Mouse (Mus musculus): ENCODE measurements around the gene Ghitm. TPM values are rescaled to one million over a fixed set of nuclear protein-coding genes. Genes with fewer than 3 reads are reported as not detected.
"Not testable (repeated sequence)": the region's sequence is repeated elsewhere in the genome, so short reads cannot be mapped to it uniquely, and the experiment has no call there.

The Ghitm gene
- 259 and 277 TPM in 2 replicates for polyA plus RNA-seq (2015; fragmentation: Nextera tagmentation; extraction: Ambion mirVana)

DNA sequence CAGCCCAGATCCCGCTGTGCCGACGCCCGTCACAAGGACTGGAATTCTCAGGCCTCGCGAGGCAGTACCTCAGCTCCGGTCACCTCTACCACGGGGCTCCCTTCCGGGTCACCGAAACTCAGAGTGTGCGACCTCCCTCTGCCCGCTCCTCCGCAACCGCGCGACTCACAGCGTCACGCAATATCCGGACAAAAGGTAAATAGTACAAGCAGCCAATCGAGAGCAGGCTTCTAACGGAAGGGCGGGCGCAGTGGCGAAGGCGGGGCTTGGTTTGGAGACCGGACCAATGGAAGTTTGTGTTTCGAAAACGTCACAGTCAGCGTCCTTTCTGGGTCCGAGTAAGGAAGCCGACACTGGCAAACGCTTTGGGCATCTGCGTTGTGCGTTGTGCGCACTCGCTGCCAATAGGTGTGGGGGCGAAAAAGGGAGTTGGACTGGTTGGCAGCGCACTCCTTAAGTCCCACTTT, at the start of gene Ghitm:
Ghitm (minus strand) TSS at position 146 of the 467 bp plus-strand sequence.
- Histone ChIP-seq H3K9ac (replicated peaks; ENCODE audit: low read length) (peak within 1 kb of the TSS; percentile 78), H3K27ac (ENCODE audit: low read length) (peak within 1 kb of the TSS; percentile 92), H3K4me3 (ENCODE audit: low read length) (peak within 1 kb of the TSS; percentile 78), H3K36me3 (ENCODE audit: insufficient read depth, low read length) (peaks cover 18% of the 10 kb centered on the region; the same call in 1 of the 2 replicates), H3K9me3 (ENCODE audit: low read length) (no peaks in the 10 kb centered on the region), H3K4me1 (ENCODE audit: insufficient read depth, low read length) (peaks cover 7% of the 10 kb centered on the region), H3K27me3 (ENCODE audit: insufficient read depth, low read length) (no peaks in the 10 kb centered on the region), H3K4me2 (replicated peaks; ENCODE audit: low read depth, low read length) (peak within 1 kb of the TSS; percentile 71)
- ATAC-seq (ENCODE audit: low FRiP score, low TSS enrichment) = peak; percentile 99
- under 1% methylated on average over 37 of the region's 38 CpGs for WGBS

DNA sequence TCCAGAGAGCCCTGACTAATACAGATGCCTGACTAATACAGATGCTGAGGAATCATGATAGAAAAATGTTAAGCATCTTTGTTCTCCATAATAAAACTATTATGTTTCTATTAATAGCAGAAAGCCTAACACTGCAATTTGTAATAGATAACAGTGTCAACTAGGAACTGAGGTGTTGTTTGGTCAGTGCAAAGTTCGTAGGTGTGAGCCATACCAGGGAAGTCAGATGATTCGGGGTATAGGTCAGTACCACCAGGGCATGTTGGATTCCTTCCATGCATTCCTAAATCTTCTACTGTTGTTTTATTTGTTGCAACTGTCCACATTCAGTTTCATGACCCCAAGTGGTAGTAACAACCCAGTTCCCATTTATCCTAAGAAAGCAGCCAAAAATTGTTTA, 49.8 kb upstream of the Ghitm start:
- Histone ChIP-seq H3K9me3 (ENCODE audit: low read length) (no peaks in the 10 kb centered on the region), H3K36me3 (ENCODE audit: insufficient read depth, low read length) (no peaks in the 10 kb centered on the region), H3K27me3 (ENCODE audit: insufficient read depth, low read length) (no peaks in the 10 kb centered on the region), H3K4me1 (ENCODE audit: insufficient read depth, low read length) (no peaks in the 10 kb centered on the region), H3K4me3 (ENCODE audit: low read length) (no peak overlapping the region), H3K9ac (replicated peaks; ENCODE audit: low read length) (no peak overlapping the region), H3K27ac (ENCODE audit: low read length) (no peak overlapping the region), H3K4me2 (replicated peaks; ENCODE audit: low read depth, low read length) (no peak overlapping the region)
- ATAC-seq (ENCODE audit: low FRiP score, low TSS enrichment) = no peak
- WGBS = 78% methylated on average over 2 of the region's 2 CpGs

DNA sequence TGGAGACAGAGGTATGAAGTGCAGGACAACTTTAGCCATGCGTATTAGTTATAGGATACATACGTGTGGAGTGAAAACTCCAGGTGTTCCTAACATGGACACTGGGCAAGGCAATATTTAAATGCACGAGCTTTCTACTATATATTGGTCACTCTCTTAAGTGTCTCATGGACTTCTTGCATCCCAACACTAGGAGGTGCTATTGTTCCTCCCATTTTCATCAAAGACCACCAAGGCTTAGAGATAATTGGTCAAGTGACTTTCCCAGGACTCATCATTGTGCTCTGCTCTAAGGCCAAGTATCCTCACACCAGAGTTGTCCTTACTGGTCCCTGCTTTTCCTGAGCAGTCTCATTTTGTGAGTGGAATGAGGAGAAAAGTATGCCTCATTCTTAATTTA, 39.4 kb upstream of the Ghitm start:
- Histone ChIP-seq H3K4me1 (ENCODE audit: insufficient read depth, low read length) (no peaks in the 10 kb centered on the region), H3K36me3 (ENCODE audit: insufficient read depth, low read length) (no peaks in the 10 kb centered on the region), H3K4me3 (ENCODE audit: low read length) (no peak overlapping the region), H3K9me3 (ENCODE audit: low read length) (no peaks in the 10 kb centered on the region), H3K27ac (ENCODE audit: low read length) (no peak overlapping the region), H3K4me2 (replicated peaks; ENCODE audit: low read depth, low read length) (no peak overlapping the region), H3K9ac (replicated peaks; ENCODE audit: low read length) (no peak overlapping the region), H3K27me3 (ENCODE audit: insufficient read depth, low read length) (no peaks in the 10 kb centered on the region)
- 73% methylated on average over 3 of the region's 3 CpGs for WGBS
- no peak for ATAC-seq (ENCODE audit: low FRiP score, low TSS enrichment)

DNA sequence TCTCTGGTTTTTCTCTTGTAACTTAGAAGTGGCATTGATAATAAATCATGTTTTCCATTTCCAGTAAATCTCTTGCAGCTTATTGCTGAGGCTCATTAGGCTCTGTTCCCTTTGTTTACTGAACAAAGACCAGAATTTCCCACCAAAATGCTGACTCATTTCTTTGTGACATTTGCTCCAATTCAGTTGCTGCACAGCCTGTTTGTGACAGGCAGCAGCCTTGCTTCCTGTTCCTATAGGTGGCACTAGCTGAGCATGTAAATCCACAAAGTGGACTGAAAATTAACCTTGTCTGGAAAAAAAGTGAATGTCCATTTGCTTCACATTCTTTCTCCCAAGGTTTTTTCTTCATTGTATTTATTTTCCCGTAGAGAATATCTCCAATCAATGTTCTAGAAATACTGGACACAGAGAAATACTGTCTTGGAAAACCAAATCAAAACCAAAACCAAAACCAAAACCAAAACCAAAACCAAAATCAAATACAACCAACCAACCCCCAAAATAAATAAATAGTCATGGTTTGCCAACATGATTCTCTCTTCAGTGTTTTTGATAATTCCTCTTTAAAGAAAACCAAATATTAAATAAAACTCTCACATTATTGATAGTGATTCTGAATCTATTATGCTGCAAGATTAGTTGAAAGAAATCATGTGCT, 30.3 kb upstream of the Ghitm start:
- Histone ChIP-seq H3K9ac (replicated peaks; ENCODE audit: low read length) (no peak overlapping the region), H3K4me1 (ENCODE audit: insufficient read depth, low read length) (no peaks in the 10 kb centered on the region), H3K27me3 (ENCODE audit: insufficient read depth, low read length) (no peaks in the 10 kb centered on the region), H3K27ac (ENCODE audit: low read length) (no peak overlapping the region), H3K4me2 (replicated peaks; ENCODE audit: low read depth, low read length) (no peak overlapping the region), H3K36me3 (ENCODE audit: insufficient read depth, low read length) (no peaks in the 10 kb centered on the region), H3K4me3 (ENCODE audit: low read length) (no peak overlapping the region), H3K9me3 (ENCODE audit: low read length) (no peaks in the 10 kb centered on the region)
- WGBS = 64% methylated on average over 1 of the region's 1 CpGs
- ATAC-seq (ENCODE audit: low FRiP score, low TSS enrichment) = no peak

DNA sequence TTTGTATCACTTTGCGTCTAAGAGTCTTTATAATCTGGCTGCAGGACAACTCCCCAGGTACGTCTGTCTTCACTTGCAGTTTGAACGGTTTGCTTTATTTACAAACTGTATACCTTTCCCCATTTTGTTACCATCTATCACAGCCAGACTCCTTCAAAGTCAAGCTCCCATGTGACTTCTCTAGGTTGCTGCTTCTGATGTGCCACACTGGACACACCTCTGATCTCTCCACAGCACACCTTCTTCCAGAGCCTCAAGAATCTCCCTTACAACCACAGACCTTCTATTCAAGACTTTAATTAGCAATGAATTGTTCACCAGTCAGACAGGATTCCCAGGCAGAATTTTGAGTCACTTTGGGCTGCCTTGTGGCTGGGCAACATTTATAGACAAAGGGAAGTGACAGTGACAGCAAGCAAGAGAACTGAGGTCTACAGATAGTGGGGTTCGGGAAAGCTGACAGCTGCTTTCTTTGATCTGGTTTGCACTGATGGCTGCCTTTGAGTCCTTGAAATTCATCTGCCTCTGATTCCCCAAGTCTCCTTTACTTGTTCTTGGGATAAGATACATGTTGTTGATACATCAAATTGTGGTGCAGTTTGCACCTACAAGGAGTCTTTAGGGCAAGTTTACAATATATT, 29.4 kb upstream of the Ghitm start:
- WGBS = 74% methylated on average over 4 of the region's 4 CpGs
- Histone ChIP-seq H3K4me1 (ENCODE audit: insufficient read depth, low read length) (no peaks in the 10 kb centered on the region), H3K27me3 (ENCODE audit: insufficient read depth, low read length) (no peaks in the 10 kb centered on the region), H3K9me3 (ENCODE audit: low read length) (0 out of 2 replicates have a peak, but pooled peaks cover 4% of the 10 kb centered on the region), H3K4me2 (replicated peaks; ENCODE audit: low read depth, low read length) (no peak overlapping the region), H3K36me3 (ENCODE audit: insufficient read depth, low read length) (no peaks in the 10 kb centered on the region), H3K9ac (replicated peaks; ENCODE audit: low read length) (no peak overlapping the region), H3K27ac (ENCODE audit: low read length) (no peak overlapping the region), H3K4me3 (ENCODE audit: low read length) (no peak overlapping the region)
- no peak for ATAC-seq (ENCODE audit: low FRiP score, low TSS enrichment)

DNA sequence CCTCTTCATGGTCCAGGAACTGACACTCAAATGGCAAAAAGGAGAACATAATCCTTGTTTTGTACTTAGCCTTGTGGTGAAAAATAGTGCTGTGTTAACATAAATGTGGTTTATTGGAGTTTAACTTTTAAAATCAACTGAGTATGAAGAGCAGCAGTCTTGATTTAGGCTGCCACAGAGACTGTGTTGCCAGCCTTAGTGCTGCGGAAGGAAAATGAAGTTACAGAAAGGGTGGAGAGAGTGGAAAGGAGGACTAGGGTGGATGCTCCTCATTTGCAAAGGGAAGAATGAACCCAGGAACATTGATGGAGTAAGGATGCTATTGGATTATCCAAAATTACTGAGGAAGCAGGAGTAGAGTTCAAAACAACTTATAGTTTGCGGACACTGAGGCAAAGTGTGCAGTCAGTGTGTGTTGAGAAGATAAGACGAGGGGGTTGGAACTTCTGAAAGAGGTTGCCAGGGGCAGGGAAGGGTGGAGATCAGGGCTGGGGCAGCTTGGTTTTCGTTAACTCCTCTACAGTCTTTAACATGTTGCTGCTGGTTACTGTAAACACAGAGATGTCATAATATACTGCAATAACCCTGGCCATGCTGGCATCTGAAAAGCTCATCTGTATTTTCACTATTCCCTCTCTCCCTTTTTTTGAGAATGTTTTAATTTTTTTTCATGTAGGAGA, 28.3 kb upstream of the Ghitm start:
- Histone ChIP-seq H3K9ac (replicated peaks; ENCODE audit: low read length) (no peak overlapping the region), H3K4me1 (ENCODE audit: insufficient read depth, low read length) (no peaks in the 10 kb centered on the region), H3K36me3 (ENCODE audit: insufficient read depth, low read length) (no peaks in the 10 kb centered on the region), H3K27ac (ENCODE audit: low read length) (no peak overlapping the region), H3K4me3 (ENCODE audit: low read length) (no peak overlapping the region), H3K9me3 (ENCODE audit: low read length) (0 out of 2 replicates have a peak, but pooled peaks cover 5% of the 10 kb centered on the region), H3K27me3 (ENCODE audit: insufficient read depth, low read length) (no peaks in the 10 kb centered on the region), H3K4me2 (replicated peaks; ENCODE audit: low read depth, low read length) (no peak overlapping the region)
- 70% methylated on average over 4 of the region's 4 CpGs for WGBS
- ATAC-seq (ENCODE audit: low FRiP score, low TSS enrichment) = no peak

DNA sequence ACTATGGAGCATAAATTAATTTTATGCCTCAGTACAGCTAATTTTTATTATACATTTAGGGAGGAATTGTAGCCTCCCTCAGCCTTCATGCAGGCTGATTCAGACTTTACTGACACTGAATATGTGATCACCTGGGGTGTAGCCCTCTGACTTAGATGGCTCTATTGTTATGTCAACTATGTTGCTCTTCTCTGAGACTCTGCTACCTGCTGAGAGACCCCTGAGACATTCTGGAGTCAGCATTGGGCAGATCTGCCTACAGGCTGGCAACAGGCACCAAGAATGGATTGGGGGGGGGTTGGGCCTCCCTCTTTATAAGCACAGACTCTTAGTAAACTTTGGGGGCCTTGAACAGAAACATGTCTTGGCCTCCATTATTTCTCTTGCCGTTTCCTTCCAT, 19.3 kb upstream of the Ghitm start:
- ATAC-seq (ENCODE audit: low FRiP score, low TSS enrichment) = no peak
- Histone ChIP-seq H3K27ac (ENCODE audit: low read length) (no peak overlapping the region), H3K4me2 (replicated peaks; ENCODE audit: low read depth, low read length) (no peak overlapping the region), H3K4me3 (ENCODE audit: low read length) (no peak overlapping the region), H3K36me3 (ENCODE audit: insufficient read depth, low read length) (no peaks in the 10 kb centered on the region), H3K9me3 (ENCODE audit: low read length) (peaks cover 9% of the 10 kb centered on the region), H3K4me1 (ENCODE audit: insufficient read depth, low read length) (no peaks in the 10 kb centered on the region), H3K9ac (replicated peaks; ENCODE audit: low read length) (no peak overlapping the region), H3K27me3 (ENCODE audit: insufficient read depth, low read length) (no peaks in the 10 kb centered on the region)
- WGBS = 94% methylated on average over 1 of the region's 1 CpGs

DNA sequence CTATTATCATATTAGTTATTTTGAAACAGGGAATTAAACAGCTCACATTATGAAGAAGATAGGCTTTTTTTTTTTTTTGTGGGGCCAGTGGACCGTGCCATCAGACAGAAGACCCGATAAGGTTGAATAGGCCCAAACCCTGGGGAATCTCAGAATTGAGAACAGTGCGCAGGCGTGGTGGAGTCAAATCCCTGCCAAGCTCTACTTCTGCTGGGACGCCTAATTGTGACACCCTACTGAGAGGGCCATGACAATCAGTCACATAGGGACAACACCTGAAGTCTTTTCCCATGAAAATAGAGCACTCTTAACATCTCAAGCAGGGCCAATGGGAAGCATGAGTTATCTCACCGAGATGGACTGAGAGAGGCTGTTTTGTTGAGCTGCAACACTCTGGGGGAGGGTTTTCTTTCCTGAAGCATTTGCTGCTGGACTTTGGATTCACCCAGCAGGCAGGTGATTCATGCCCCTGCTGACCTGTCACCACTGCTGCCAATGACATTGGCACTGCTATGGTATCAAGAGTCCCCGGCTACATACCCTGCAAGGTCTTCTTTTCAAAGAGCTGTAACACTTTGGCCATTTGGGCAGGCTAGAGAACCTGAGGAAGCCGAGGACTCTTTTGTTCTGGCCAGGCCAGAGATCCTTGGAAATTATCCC, 4.1 kb upstream of the Ghitm start:
- Histone ChIP-seq H3K9me3 (ENCODE audit: low read length) (peaks cover 1% of the 10 kb centered on the region; the same call in 1 of the 2 replicates), H3K27me3 (ENCODE audit: insufficient read depth, low read length) (no peaks in the 10 kb centered on the region), H3K27ac (ENCODE audit: low read length) (no peak overlapping the region), H3K4me1 (ENCODE audit: insufficient read depth, low read length) (peaks cover 1% of the 10 kb centered on the region), H3K9ac (replicated peaks; ENCODE audit: low read length) (no peak overlapping the region), H3K4me2 (replicated peaks; ENCODE audit: low read depth, low read length) (no peak overlapping the region), H3K4me3 (ENCODE audit: low read length) (no peak overlapping the region), H3K36me3 (ENCODE audit: insufficient read depth, low read length) (no peaks in the 10 kb centered on the region)
- no peak for ATAC-seq (ENCODE audit: low FRiP score, low TSS enrichment)
- WGBS = 63% methylated on average over 8 of the region's 8 CpGs

DNA sequence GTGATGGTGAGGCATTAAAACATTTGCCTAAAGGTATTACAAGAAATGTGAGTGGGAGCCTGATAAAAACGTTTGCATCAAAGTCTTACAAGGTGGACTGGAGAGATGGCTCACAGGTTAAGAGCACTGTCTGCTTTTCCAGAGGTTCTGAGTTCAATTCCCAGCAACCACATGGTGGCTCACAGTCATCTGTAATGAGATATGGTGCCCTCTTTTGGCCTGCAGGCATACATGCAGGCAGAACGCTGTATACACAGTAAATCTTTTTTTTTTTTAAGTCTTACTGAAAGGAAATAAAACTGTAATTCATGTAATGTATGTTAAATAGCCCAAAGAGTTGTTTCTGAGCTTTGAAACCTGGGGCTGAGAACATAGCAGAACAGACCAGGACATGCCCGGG, 2.5 kb upstream of the Ghitm start:
- not testable (repeated sequence) for H3K4me3 ChIP-seq (ENCODE audit: low read length); ATAC-seq (ENCODE audit: low FRiP score, low TSS enrichment); H3K4me2 ChIP-seq (replicated peaks; ENCODE audit: low read depth, low read length); H3K4me1 ChIP-seq (ENCODE audit: insufficient read depth, low read length); H3K27ac ChIP-seq (ENCODE audit: low read length); H3K36me3 ChIP-seq (ENCODE audit: insufficient read depth, low read length); H3K27me3 ChIP-seq (ENCODE audit: insufficient read depth, low read length); H3K9ac ChIP-seq (replicated peaks; ENCODE audit: low read length); H3K9me3 ChIP-seq (ENCODE audit: low read length)
- 73% methylated on average over 2 of the region's 3 CpGs for WGBS
